Mouse (Mus musculus): ENCODE results near the gene Rps12.
"Not testable (repeated sequence)": the region's sequence is repeated elsewhere in the genome, so short reads cannot be mapped to it uniquely, and the experiment has no call there.

Gene Rps12

GRCm38 (mm10) chr10:23785599-23785998 is 1.5 kb downstream of the Rps12 start:
- DNase-seq (ENCODE audit: low spot score) = not testable (repeated sequence)

GRCm38 (mm10) chr10:23784121-23784520 is 3.0 kb downstream of the Rps12 start:
- DNase-seq (ENCODE audit: low spot score) = no peak

GRCm38 (mm10) chr10:23783493-23783884 is 3.6 kb downstream of the Rps12 start:
- DNase-seq (ENCODE audit: low spot score) = no peak

GRCm38 (mm10) chr10:23782855-23783492 is 4.1 kb downstream of the Rps12 start:
- no peak for DNase-seq (ENCODE audit: low spot score)

- no peak for DNase-seq (ENCODE audit: low spot score)
Measured at GRCm38 (mm10) chr10:23781760-23782735, 5.0 kb downstream of the Rps12 start.

GRCm38 (mm10) chr10:23780539-23781275 is 6.4 kb downstream of the Rps12 start:
- no peak for DNase-seq (ENCODE audit: low spot score)

- no peak for DNase-seq (ENCODE audit: low spot score)
Measured at GRCm38 (mm10) chr10:23777288-23777945, 9.7 kb downstream of the Rps12 start.

GRCm38 (mm10) chr10:23754166-23754565 is 32.9 kb downstream of the Rps12 start:
- DNase-seq (ENCODE audit: low spot score) = no peak
